Mouse (Mus musculus) v-Abl transformed pro-B cells (cell line): ENCODE measurements at regions not wholly inside any gene's neighbourhood (a gene's known extent, or its start where the extent isn't known, plus 50 kb on each side); places are given as distances from the start of the nearest gene placed in this dataset.

Experiments used
- in situ Hi-C, 2 experiments: fragments of 400-800 bp; cut with MboI; formaldehyde crosslinking; loops; one replicate each; pipeline ENCODE4 v1.15.1; 2025; ENCODE audit not compliant: unreplicated experiment in 2 of 2

- in situ Hi-C loops: loop anchor here (25.0 kb wide), 4 partner anchors 461 to 1761 kb away; no protein-coding TSS in a partner anchor
These were observed 175.6 kb downstream of the Rnf144b start for GRCm38 (mm10) chr13:47298010-47298409.

GRCm38 (mm10) chr13:47300486-47300885 is 178.0 kb downstream of the Rnf144b start:
- in situ Hi-C loops: no loop called here

GRCm38 (mm10) chr13:47301070-47301469 is 178.6 kb downstream of the Rnf144b start:
- in situ Hi-C loops: no loop called here

GRCm38 (mm10) chr13:47309492-47309891 is 187.0 kb downstream of the Rnf144b start:
- in situ Hi-C loops: no loop called here

GRCm38 (mm10) chr13:47310751-47311202 is 188.3 kb downstream of the Rnf144b start:
- in situ Hi-C loops: no loop called here

- in situ Hi-C loops: no loop called here
These were observed 197.1 kb downstream of the Rnf144b start for GRCm38 (mm10) chr13:47319549-47319948.

- in situ Hi-C loops: no loop called here
These were observed 199.4 kb downstream of the Rnf144b start for GRCm38 (mm10) chr13:47321876-47322275.

- in situ Hi-C loops: no loop called here
These were observed 213.7 kb downstream of the Rnf144b start for GRCm38 (mm10) chr13:47335996-47336684.

- in situ Hi-C loops: no loop called here
These were observed 214.5 kb downstream of the Rnf144b start for GRCm38 (mm10) chr13:47336865-47337441.

- in situ Hi-C loops: no loop called here
These were observed 217.0 kb downstream of the Rnf144b start for GRCm38 (mm10) chr13:47339411-47339810.

- in situ Hi-C loops: no loop called here
These were observed 219.9 kb downstream of the Rnf144b start for GRCm38 (mm10) chr13:47342361-47342760.

- in situ Hi-C loops: no loop called here
These were observed 223.1 kb downstream of the Rnf144b start for GRCm38 (mm10) chr13:47345576-47345975.

- in situ Hi-C loops: no loop called here
These were observed 225.4 kb downstream of the Rnf144b start for GRCm38 (mm10) chr13:47347835-47348234.

- in situ Hi-C loops: no loop called here
These were observed 226.2 kb downstream of the Rnf144b start for GRCm38 (mm10) chr13:47348517-47349145.

- in situ Hi-C loops: no loop called here
These were observed 232.0 kb downstream of the Rnf144b start for GRCm38 (mm10) chr13:47354446-47354845.

- in situ Hi-C loops: no loop called here
These were observed 232.7 kb downstream of the Rnf144b start for GRCm38 (mm10) chr13:47355169-47355568.

- in situ Hi-C loops: no loop called here
These were observed 236.5 kb downstream of the Rnf144b start for GRCm38 (mm10) chr13:47358986-47359385.

GRCm38 (mm10) chr13:47365776-47366175 is 243.3 kb downstream of the Rnf144b start:
- in situ Hi-C loops: no loop called here

- in situ Hi-C loops: no loop called here
These were observed 245.8 kb downstream of the Rnf144b start for GRCm38 (mm10) chr13:47368041-47368823.

- in situ Hi-C loops: no loop called here
These were observed 252.1 kb downstream of the Rnf144b start for GRCm38 (mm10) chr13:47374583-47374982.

- in situ Hi-C loops: no loop called here
These were observed 268.6 kb downstream of the Rnf144b start for GRCm38 (mm10) chr13:47391023-47391422.
